Mouse (Mus musculus): Measurements from ENCODE around the gene Apbb2. TPM values are rescaled to one million over a fixed set of nuclear protein-coding genes. Genes with fewer than 3 reads are reported as not detected.

Apbb2 gene
- polyA plus RNA-seq, 1 experiment, result 22.6 TPM

GRCm38 (mm10) chr5:66326395-66326794 is 292.2 kb downstream of the Apbb2 start:
- Histone ChIP-seq H3K36me3 (ENCODE audit: control insufficient read depth, insufficient read depth) (peaks cover 8% of the 10 kb centered on the region), H3K4me3 (ENCODE audit: insufficient read depth, poor library complexity, severe bottlenecking) (no peak overlapping the region), H3K79me3 (ENCODE audit: low read depth) (no peaks in the 10 kb centered on the region), H3ac (ENCODE audit: control insufficient read depth, insufficient read length, low read depth) (no peak overlapping the region), H3K79me2 (ENCODE audit: control insufficient read depth, insufficient read depth) (no peaks in the 10 kb centered on the region), H3K27me3 (ENCODE audit: control insufficient read depth, insufficient read depth, insufficient read length) (no peaks in the 10 kb centered on the region)
- TF ChIP-seq CEBPB (IDR thresholded peaks at IDR 0.05; ENCODE audit: low read depth) (no peak), MYOD1 (IDR thresholded peaks at IDR 0.05; ENCODE audit: control insufficient read depth, insufficient read length, low read depth) (no peak), MAX (IDR thresholded peaks at IDR 0.05) (no peak), CTCF (IDR thresholded peaks at IDR 0.05; ENCODE audit: control insufficient read depth, insufficient read depth, insufficient read length) (peak; percentile 73)

DNA sequence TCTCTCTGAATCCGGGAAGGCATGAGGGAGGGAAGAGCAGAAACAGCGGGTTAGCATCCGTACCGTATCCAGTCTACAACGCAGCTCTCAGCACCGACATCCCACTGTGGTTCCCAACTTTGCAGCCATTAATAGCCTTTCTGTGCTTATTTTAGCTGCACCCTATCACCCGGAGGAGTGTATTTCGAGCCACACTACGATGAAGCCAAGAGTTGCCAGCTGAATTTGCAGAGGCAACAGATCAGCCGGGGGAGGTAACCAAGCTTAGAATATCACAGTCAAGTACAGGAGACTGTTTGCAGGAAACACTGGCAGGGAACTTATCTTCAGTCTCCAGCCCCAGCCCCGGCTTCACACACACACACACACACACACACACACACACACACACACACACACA is 295.0 kb downstream of the Apbb2 start:
- peaks cover under 1% of the 10 kb centered on the region for H3K79me3 ChIP-seq (ENCODE audit: low read depth)
- TF ChIP-seq CTCF (IDR thresholded peaks at IDR 0.05; ENCODE audit: control insufficient read depth, insufficient read depth, insufficient read length) (no peak), MAX (IDR thresholded peaks at IDR 0.05) (no peak), MYOD1 (IDR thresholded peaks at IDR 0.05; ENCODE audit: control insufficient read depth, insufficient read length, low read depth) (no peak), FOSL1 (IDR thresholded peaks at IDR 0.05; ENCODE audit: insufficient read depth, low read length, poor library complexity, severe bottlenecking) (no peak), MYOG (IDR thresholded peaks at IDR 0.05; ENCODE audit: control insufficient read depth, extremely low read depth, insufficient read length) (no peak)
- H3K79me2 ChIP-seq (ENCODE audit: control insufficient read depth, insufficient read depth), result no peaks in the 10 kb centered on the region
- no peak overlapping the region for H3ac ChIP-seq (ENCODE audit: control insufficient read depth, insufficient read length, low read depth)
- H3K4me3 ChIP-seq (ENCODE audit: insufficient read depth, poor library complexity, severe bottlenecking), result no peak overlapping the region
- H3K36me3 ChIP-seq (ENCODE audit: control insufficient read depth, insufficient read depth), result peaks cover 8% of the 10 kb centered on the region
- no peaks in the 10 kb centered on the region for H3K27me3 ChIP-seq (ENCODE audit: control insufficient read depth, insufficient read depth, insufficient read length)

DNA sequence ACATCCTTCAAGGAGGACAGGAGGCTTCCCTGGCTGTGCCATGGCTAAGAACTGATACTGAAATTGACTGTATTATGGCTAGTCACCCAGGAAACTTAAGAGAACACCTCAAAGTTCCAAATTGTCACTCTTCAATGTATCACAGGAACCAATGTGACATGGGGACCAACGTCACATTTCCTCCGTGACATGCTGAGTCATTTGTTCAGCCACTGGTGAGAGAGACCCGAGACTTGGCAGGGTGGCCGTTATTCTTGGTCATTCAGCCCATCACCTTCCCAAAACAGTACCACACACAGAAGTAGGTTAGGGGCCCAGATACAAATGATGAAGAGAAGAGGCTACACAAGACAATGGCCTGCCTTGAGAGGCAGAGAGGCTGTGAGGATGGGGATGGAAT is 295.5 kb downstream of the Apbb2 start:
- Histone ChIP-seq H3K36me3 (ENCODE audit: control insufficient read depth, insufficient read depth) (peaks cover 8% of the 10 kb centered on the region), H3K27me3 (ENCODE audit: control insufficient read depth, insufficient read depth, insufficient read length) (no peaks in the 10 kb centered on the region), H3ac (ENCODE audit: control insufficient read depth, insufficient read length, low read depth) (no peak overlapping the region), H3K79me2 (ENCODE audit: control insufficient read depth, insufficient read depth) (no peaks in the 10 kb centered on the region), H3K79me3 (ENCODE audit: low read depth) (peaks cover 2% of the 10 kb centered on the region), H3K4me3 (ENCODE audit: insufficient read depth, poor library complexity, severe bottlenecking) (no peak overlapping the region)
- TF ChIP-seq CTCF (IDR thresholded peaks at IDR 0.05; ENCODE audit: control insufficient read depth, insufficient read depth, insufficient read length) (no peak), CEBPB (IDR thresholded peaks at IDR 0.05; ENCODE audit: low read depth) (no peak), MYOD1 (IDR thresholded peaks at IDR 0.05; ENCODE audit: control insufficient read depth, insufficient read length, low read depth) (no peak), MAX (IDR thresholded peaks at IDR 0.05) (no peak), FOSL1 (IDR thresholded peaks at IDR 0.05; ENCODE audit: insufficient read depth, low read length, poor library complexity, severe bottlenecking) (no peak), USF1 (IDR thresholded peaks at IDR 0.05; ENCODE audit: low read depth) (no peak), MYOG (IDR thresholded peaks at IDR 0.05; ENCODE audit: control insufficient read depth, extremely low read depth, insufficient read length) (no peak)

DNA sequence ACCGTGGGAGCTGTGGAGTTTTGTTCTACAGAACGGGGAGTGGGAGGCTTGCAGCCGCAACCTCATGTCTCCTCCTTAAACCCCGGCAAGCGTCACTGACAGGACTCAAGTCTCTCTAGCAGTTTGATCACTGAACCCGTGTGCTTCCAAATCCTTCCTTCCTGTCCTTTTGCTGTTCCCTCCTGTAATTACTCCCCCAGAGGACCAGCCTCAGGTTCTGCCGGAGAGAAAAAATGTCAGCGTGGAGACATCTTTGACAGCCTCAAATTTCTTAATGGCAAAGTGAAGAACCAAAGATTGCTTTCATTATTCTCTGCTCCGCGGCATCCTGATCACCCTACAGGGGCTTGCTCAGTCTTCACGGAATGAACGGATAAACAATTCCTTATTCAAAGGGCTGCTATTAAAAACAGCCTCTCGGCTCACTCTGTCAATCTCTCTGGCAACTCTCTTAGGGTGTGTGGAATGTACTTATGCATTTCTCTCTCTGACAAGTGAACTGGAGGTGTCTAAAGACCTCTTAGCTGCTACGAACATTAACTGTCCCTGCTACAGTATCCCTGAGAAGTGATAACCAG is 298.7 kb downstream of the Apbb2 start:
- peaks cover 2% of the 10 kb centered on the region for H3K79me3 ChIP-seq (ENCODE audit: low read depth)
- H3K4me3 ChIP-seq (ENCODE audit: insufficient read depth, poor library complexity, severe bottlenecking), result no peak overlapping the region
- H3K79me2 ChIP-seq (ENCODE audit: control insufficient read depth, insufficient read depth), result no peaks in the 10 kb centered on the region
- no peak overlapping the region for H3ac ChIP-seq (ENCODE audit: control insufficient read depth, insufficient read length, low read depth)
- no peaks in the 10 kb centered on the region for H3K36me3 ChIP-seq (ENCODE audit: control insufficient read depth, insufficient read depth)
- H3K27me3 ChIP-seq (ENCODE audit: control insufficient read depth, insufficient read depth, insufficient read length), result no peaks in the 10 kb centered on the region
- TF ChIP-seq MYOG (IDR thresholded peaks at IDR 0.05; ENCODE audit: control insufficient read depth, extremely low read depth, insufficient read length), result no peak
- no peak for TF ChIP-seq MYOD1 (IDR thresholded peaks at IDR 0.05; ENCODE audit: control insufficient read depth, insufficient read length, low read depth)
- no peak for TF ChIP-seq FOSL1 (IDR thresholded peaks at IDR 0.05; ENCODE audit: insufficient read depth, low read length, poor library complexity, severe bottlenecking)
- TF ChIP-seq MAX (IDR thresholded peaks at IDR 0.05), result no peak
- no peak for TF ChIP-seq USF1 (IDR thresholded peaks at IDR 0.05; ENCODE audit: low read depth)
- TF ChIP-seq CEBPB (IDR thresholded peaks at IDR 0.05; ENCODE audit: low read depth), result no peak
- no peak for TF ChIP-seq CTCF (IDR thresholded peaks at IDR 0.05; ENCODE audit: control insufficient read depth, insufficient read depth, insufficient read length)

GRCm38 (mm10) chr5:66319341-66319740 is 299.2 kb downstream of the Apbb2 start:
- Histone ChIP-seq H3K27me3 (ENCODE audit: control insufficient read depth, insufficient read depth, insufficient read length) (no peaks in the 10 kb centered on the region), H3K36me3 (ENCODE audit: control insufficient read depth, insufficient read depth) (no peaks in the 10 kb centered on the region), H3K79me2 (ENCODE audit: control insufficient read depth, insufficient read depth) (no peaks in the 10 kb centered on the region), H3ac (ENCODE audit: control insufficient read depth, insufficient read length, low read depth) (no peak overlapping the region), H3K4me3 (ENCODE audit: insufficient read depth, poor library complexity, severe bottlenecking) (no peak overlapping the region), H3K79me3 (ENCODE audit: low read depth) (peaks cover 2% of the 10 kb centered on the region)
- TF ChIP-seq CEBPB (IDR thresholded peaks at IDR 0.05; ENCODE audit: low read depth) (no peak), MYOD1 (IDR thresholded peaks at IDR 0.05; ENCODE audit: control insufficient read depth, insufficient read length, low read depth) (no peak), CTCF (IDR thresholded peaks at IDR 0.05; ENCODE audit: control insufficient read depth, insufficient read depth, insufficient read length) (peak; percentile 5), USF1 (IDR thresholded peaks at IDR 0.05; ENCODE audit: low read depth) (no peak)

GRCm38 (mm10) chr5:66315791-66316190 is 302.8 kb downstream of the Apbb2 start:
- peaks cover 2% of the 10 kb centered on the region for H3K79me3 ChIP-seq (ENCODE audit: low read depth)
- H3K36me3 ChIP-seq (ENCODE audit: control insufficient read depth, insufficient read depth), result peaks cover 8% of the 10 kb centered on the region
- no peak overlapping the region for H3ac ChIP-seq (ENCODE audit: control insufficient read depth, insufficient read length, low read depth)
- no peak for TF ChIP-seq USF1 (IDR thresholded peaks at IDR 0.05; ENCODE audit: low read depth)
- no peak for TF ChIP-seq CEBPB (IDR thresholded peaks at IDR 0.05; ENCODE audit: low read depth)
- no peak for TF ChIP-seq MAX (IDR thresholded peaks at IDR 0.05)
- TF ChIP-seq FOSL1 (IDR thresholded peaks at IDR 0.05; ENCODE audit: insufficient read depth, low read length, poor library complexity, severe bottlenecking), result no peak
- no peak for TF ChIP-seq MYOG (IDR thresholded peaks at IDR 0.05; ENCODE audit: control insufficient read depth, extremely low read depth, insufficient read length)
- H3K4me3 ChIP-seq (ENCODE audit: insufficient read depth, poor library complexity, severe bottlenecking), result no peak overlapping the region
- no peaks in the 10 kb centered on the region for H3K79me2 ChIP-seq (ENCODE audit: control insufficient read depth, insufficient read depth)
- H3K27me3 ChIP-seq (ENCODE audit: control insufficient read depth, insufficient read depth, insufficient read length), result no peaks in the 10 kb centered on the region
